Mouse (Mus musculus) G1E (cell line): ENCODE measurements at regions not wholly inside any gene's neighbourhood (a gene's known extent, or its start where the extent isn't known, plus 50 kb on each side); places are given as distances from the start of the nearest gene placed in this dataset.

Experiments used
- ATAC-seq: 2 replicates; pipeline ENCODE4 v1.8.0; 2016; ENCODE audit warnings: mild to moderate bottlenecking; ENCODE audit not compliant: insufficient number of reproducible peaks, poor library complexity, low FRiP score, severe bottlenecking; ENCODE audit errors: extremely low read depth
- DNase-seq: peaks from one replicate; pipeline ENCODE4 v3.0.0; 2012; ENCODE audit warnings: low spot score
- H3K27me3 ChIP-seq: 2 replicates; pipeline ENCODE4 v1.6.1; 2012; ENCODE audit warnings: mild to moderate bottlenecking, low read length, inconsistent platforms; ENCODE audit not compliant: insufficient read depth
- H3K36me3 ChIP-seq: replicated peaks from 2 replicates; pipeline ENCODE3; 2012; ENCODE audit warnings: mild to moderate bottlenecking, inconsistent platforms
- H3K4me1 ChIP-seq: 2 replicates; pipeline ENCODE4 v1.6.1; 2012; ENCODE audit warnings: low read depth, low read length, inconsistent platforms, mixed read lengths; ENCODE audit not compliant: insufficient read depth
- H3K4me3 ChIP-seq: 2 replicates; pipeline ENCODE4 v1.5.1; 2012; ENCODE audit warnings: low read depth, mild to moderate bottlenecking, inconsistent platforms, low read length, moderate library complexity, mixed read lengths
- H3K9me3 ChIP-seq: replicated peaks from 2 replicates; pipeline ENCODE4 v1.6.1; 2012; ENCODE audit warnings: inconsistent platforms
- CTCF ChIP-seq: IDR thresholded peaks from 2 replicates; pipeline ENCODE4 v1.5.1; 2012; ENCODE audit warnings: low read depth, low read length, inconsistent platforms, mixed read lengths
- GATA1 ChIP-seq: IDR thresholded peaks from 2 replicates; pipeline ENCODE4 v1.6.1; 2012; ENCODE audit warnings: borderline replicate concordance, low read length, inconsistent platforms, mixed read lengths
- GATA2 ChIP-seq: IDR thresholded peaks from 2 replicates; pipeline ENCODE4 v1.6.1; 2012; ENCODE audit warnings: low read depth, low read length, inconsistent platforms, borderline replicate concordance
- POLR2AphosphoS5 ChIP-seq: IDR thresholded peaks from 2 replicates; pipeline ENCODE4 v1.6.1; 2012; ENCODE audit warnings: low read depth, low read length, inconsistent platforms; ENCODE audit not compliant: insufficient replicate concordance
- TAL1 ChIP-seq: conservative IDR thresholded peaks from 2 replicates; pipeline ENCODE4 v1.6.1; 2012; ENCODE audit warnings: low read depth, low read length, inconsistent platforms, mixed read lengths

- TF ChIP-seq GATA1 = no peak
- TF ChIP-seq TAL1 = no peak
- TF ChIP-seq POLR2AphosphoS5 = no peak
- no peak for TF ChIP-seq CTCF
- TF ChIP-seq GATA2 = no peak
- H3K36me3 ChIP-seq = no peaks in the 10 kb centered on the region
- H3K4me1 ChIP-seq = no peaks in the 10 kb centered on the region
- ATAC-seq (no peak), DNase-seq (no peak)
- H3K4me3 ChIP-seq = no peak overlapping the region
- H3K27me3 ChIP-seq = no peaks in the 10 kb centered on the region
- no peaks in the 10 kb centered on the region for H3K9me3 ChIP-seq
Observed at GRCm38 (mm10) chr3:38299898-38300751, 184.5 kb downstream of the Ankrd50 start.

GRCm38 (mm10) chr3:38299236-38299897, 185.3 kb downstream of the Ankrd50 start:
- no peak for TF ChIP-seq TAL1
- TF ChIP-seq POLR2AphosphoS5 = no peak
- TF ChIP-seq GATA2 = no peak
- no peak for TF ChIP-seq CTCF
- no peak for TF ChIP-seq GATA1
- H3K9me3 ChIP-seq = no peaks in the 10 kb centered on the region
- no peak for ATAC-seq
- H3K4me1 ChIP-seq = no peaks in the 10 kb centered on the region
- no peak for DNase-seq
- H3K27me3 ChIP-seq = no peaks in the 10 kb centered on the region
- no peak overlapping the region for H3K4me3 ChIP-seq
- no peaks in the 10 kb centered on the region for H3K36me3 ChIP-seq

- no peaks in the 10 kb centered on the region for H3K36me3 ChIP-seq
- no peak overlapping the region for H3K4me3 ChIP-seq
- no peaks in the 10 kb centered on the region for H3K27me3 ChIP-seq
- H3K4me1 ChIP-seq = no peaks in the 10 kb centered on the region
- H3K9me3 ChIP-seq = no peaks in the 10 kb centered on the region
- no peak for TF ChIP-seq POLR2AphosphoS5
- ATAC-seq = no peak
- no peak for DNase-seq
Observed at GRCm38 (mm10) chr3:38297499-38297898, 187.1 kb downstream of the Ankrd50 start.

GRCm38 (mm10) chr3:38289062-38289461, 195.6 kb downstream of the Ankrd50 start:
- ATAC-seq (no peak), DNase-seq (no peak)
- Histone ChIP-seq H3K4me3 (no peak overlapping the region), H3K9me3 (no peaks in the 10 kb centered on the region), H3K4me1 (no peaks in the 10 kb centered on the region), H3K36me3 (no peaks in the 10 kb centered on the region), H3K27me3 (no peaks in the 10 kb centered on the region)
- TF ChIP-seq POLR2AphosphoS5 (no peak), GATA1 (no peak), CTCF (no peak), TAL1 (no peak), GATA2 (no peak)

- no peaks in the 10 kb centered on the region for H3K27me3 ChIP-seq
- no peaks in the 10 kb centered on the region for H3K36me3 ChIP-seq
- H3K4me3 ChIP-seq = no peak overlapping the region
- DNase-seq = no peak
- no peak for ATAC-seq
- TF ChIP-seq CTCF = no peak
- TF ChIP-seq TAL1 = no peak
- TF ChIP-seq POLR2AphosphoS5 = no peak
- TF ChIP-seq GATA2 = no peak
- no peak for TF ChIP-seq GATA1
- H3K4me1 ChIP-seq = no peaks in the 10 kb centered on the region
- no peaks in the 10 kb centered on the region for H3K9me3 ChIP-seq
Observed at GRCm38 (mm10) chr3:38283687-38284124, 200.9 kb downstream of the Ankrd50 start.

GRCm38 (mm10) chr3:38282891-38283290, 201.8 kb downstream of the Ankrd50 start:
- no peaks in the 10 kb centered on the region for H3K9me3 ChIP-seq
- DNase-seq = no peak
- H3K36me3 ChIP-seq = no peaks in the 10 kb centered on the region
- TF ChIP-seq TAL1 (no peak), POLR2AphosphoS5 (no peak), GATA2 (no peak), GATA1 (no peak), CTCF (no peak)
- H3K27me3 ChIP-seq = no peaks in the 10 kb centered on the region
- ATAC-seq = no peak
- no peaks in the 10 kb centered on the region for H3K4me1 ChIP-seq
- H3K4me3 ChIP-seq = no peak overlapping the region

- no peak for ATAC-seq
- no peak for TF ChIP-seq GATA2
- TF ChIP-seq TAL1 = no peak
- TF ChIP-seq POLR2AphosphoS5 = no peak
- no peak for TF ChIP-seq CTCF
- no peak for TF ChIP-seq GATA1
- no peaks in the 10 kb centered on the region for H3K36me3 ChIP-seq
- H3K4me3 ChIP-seq = no peak overlapping the region
- H3K9me3 ChIP-seq = no peaks in the 10 kb centered on the region
- no peaks in the 10 kb centered on the region for H3K27me3 ChIP-seq
- no peak for DNase-seq
- no peaks in the 10 kb centered on the region for H3K4me1 ChIP-seq
Observed at GRCm38 (mm10) chr3:38281683-38282082, 203.0 kb downstream of the Ankrd50 start.
